Mouse (Mus musculus) embryo, embryonic 10 days (tissue): ENCODE measurements at regions not wholly inside any gene's neighbourhood (a gene's known extent, or its start where the extent isn't known, plus 50 kb on each side); places are given as distances from the start of the nearest gene placed in this dataset.
A peak's percentile ranks its signal among the peaks of the same experiment; 100 is the strongest.

Experiments
- DNase-seq: peaks from one replicate; pipeline ENCODE4 v3.0.0-alpha.2; 2015; ENCODE audit warnings: low spot score

GRCm38 (mm10) chr12:10079482-10079881 lies 290.3 kb upstream of the Nt5c1b start:
- DNase-seq: no peak

- DNase-seq: no peak
These were observed 256.8 kb upstream of the Nt5c1b start for GRCm38 (mm10) chr12:10112874-10113453.

- peak; percentile 52 for DNase-seq
These were observed 247.7 kb upstream of the Nt5c1b start for GRCm38 (mm10) chr12:10122102-10122501.

GRCm38 (mm10) chr12:10127995-10128573 lies 241.7 kb upstream of the Nt5c1b start:
- DNase-seq: peak; percentile 43

GRCm38 (mm10) chr12:10134141-10134540 lies 235.6 kb upstream of the Nt5c1b start:
- no peak for DNase-seq

GRCm38 (mm10) chr12:10135915-10136314 lies 233.9 kb upstream of the Nt5c1b start:
- peak; percentile 35 for DNase-seq

- peak; percentile 41 for DNase-seq
These were observed 229.6 kb upstream of the Nt5c1b start for GRCm38 (mm10) chr12:10140131-10140530.

- DNase-seq: no peak
These were observed 208.9 kb upstream of the Nt5c1b start for GRCm38 (mm10) chr12:10160837-10161236.

- DNase-seq: no peak
These were observed 201.7 kb upstream of the Nt5c1b start for GRCm38 (mm10) chr12:10168042-10168441.

- no peak for DNase-seq
These were observed 201.2 kb upstream of the Nt5c1b start for GRCm38 (mm10) chr12:10168581-10168980.

GRCm38 (mm10) chr12:10178718-10179117 lies 191.1 kb upstream of the Nt5c1b start:
- no peak for DNase-seq

- peak; percentile 6 for DNase-seq
These were observed 190.5 kb upstream of the Nt5c1b start for GRCm38 (mm10) chr12:10179147-10179814.

GRCm38 (mm10) chr12:10179815-10180468 lies 189.8 kb upstream of the Nt5c1b start:
- no peak for DNase-seq

GRCm38 (mm10) chr12:10182589-10182988 lies 187.2 kb upstream of the Nt5c1b start:
- no peak for DNase-seq

- DNase-seq: no peak
These were observed 183.2 kb upstream of the Nt5c1b start for GRCm38 (mm10) chr12:10186576-10186975.

GRCm38 (mm10) chr12:10189746-10190145 lies 180.0 kb upstream of the Nt5c1b start:
- DNase-seq: no peak

GRCm38 (mm10) chr12:10197906-10198460 lies 171.8 kb upstream of the Nt5c1b start:
- peak; percentile 15 for DNase-seq

GRCm38 (mm10) chr12:10209841-10210240 lies 159.9 kb upstream of the Nt5c1b start:
- no peak for DNase-seq

- peak; percentile 28 for DNase-seq
These were observed 147.0 kb upstream of the Nt5c1b start for GRCm38 (mm10) chr12:10222821-10223220.

GRCm38 (mm10) chr12:10223832-10224231 lies 145.9 kb upstream of the Nt5c1b start:
- peak; percentile 63 for DNase-seq

GRCm38 (mm10) chr12:10231144-10231543 lies 138.6 kb upstream of the Nt5c1b start:
- peak; percentile 12 for DNase-seq

- DNase-seq: peak; percentile 9
These were observed 138.1 kb upstream of the Nt5c1b start for GRCm38 (mm10) chr12:10231683-10232082.

- no peak for DNase-seq
These were observed 121.7 kb upstream of the Nt5c1b start for GRCm38 (mm10) chr12:10248110-10248509.
